Mouse (Mus musculus) ES-Bruce4 (cell line): ENCODE results near the gene Fgr.

Experiments
- CTCF ChIP-seq: IDR thresholded peaks from one replicate; pipeline ENCODE4 v1.8.1; 2011; ENCODE audit warnings: low read depth, low read length
- EP300 ChIP-seq: IDR thresholded peaks from 2 replicates; pipeline ENCODE4 v1.6.1; 2011; ENCODE audit warnings: low read depth, low read length; ENCODE audit not compliant: insufficient read depth
- POLR2A ChIP-seq: IDR thresholded peaks from one replicate; pipeline ENCODE4 v1.8.1; 2011; ENCODE audit warnings: low read length; ENCODE audit not compliant: insufficient read depth

- TF ChIP-seq POLR2A (no peak), CTCF (no peak), EP300 (no peak)
These were observed 55.0 kb downstream of the Fgr start for GRCm38 (mm10) chr4:133028875-133029274.
